Mouse (Mus musculus): ENCODE measurements around the gene Setdb1. TPM values are rescaled to one million over a fixed set of nuclear protein-coding genes. Genes with fewer than 3 reads are reported as not detected.

Setdb1 gene
- polyA plus RNA-seq, 1 experiment = not detected

GRCm38 (mm10) chr3:95323429-95323828 lies 33.6 kb downstream of the Setdb1 start:
- H3K27ac ChIP-seq (ENCODE audit: insufficient read depth, low read depth, low read length) = no peak overlapping the region
- peaks cover 4% of the 10 kb centered on the region; the same call in 1 of the 2 replicates for H3K4me1 ChIP-seq (ENCODE audit: control insufficient read depth, insufficient read depth, low read length)
- H3K4me3 ChIP-seq (ENCODE audit: insufficient read depth, low read depth, low read length) = no peak overlapping the region
- TF ChIP-seq CTCF (IDR thresholded peaks at IDR 0.05; ENCODE audit: insufficient read depth, low read depth, low read length) (no peak), POLR2A (IDR thresholded peaks at IDR 0.05; ENCODE audit: insufficient read depth, low read depth, low read length) (no peak)
- 90% methylated on average over 3 of the region's 3 CpGs for WGBS

GRCm38 (mm10) chr3:95319701-95320625 lies 37.0 kb downstream of the Setdb1 start:
- Histone ChIP-seq H3K27ac (ENCODE audit: insufficient read depth, low read depth, low read length) (no peak overlapping the region), H3K4me3 (ENCODE audit: insufficient read depth, low read depth, low read length) (no peak overlapping the region), H3K4me1 (ENCODE audit: control insufficient read depth, insufficient read depth, low read length) (peaks cover 15% of the 10 kb centered on the region)
- no peak for TF ChIP-seq POLR2A (IDR thresholded peaks at IDR 0.05; ENCODE audit: insufficient read depth, low read depth, low read length)
- no peak for TF ChIP-seq CTCF (IDR thresholded peaks at IDR 0.05; ENCODE audit: insufficient read depth, low read depth, low read length)
- 70% methylated on average over 12 of the region's 12 CpGs for WGBS

- WGBS = 46% methylated on average over 2 of the region's 2 CpGs
- Histone ChIP-seq H3K4me1 (ENCODE audit: control insufficient read depth, insufficient read depth, low read length) (peaks cover 18% of the 10 kb centered on the region), H3K4me3 (ENCODE audit: insufficient read depth, low read depth, low read length) (no peak overlapping the region), H3K27ac (ENCODE audit: insufficient read depth, low read depth, low read length) (no peak overlapping the region)
- TF ChIP-seq CTCF (IDR thresholded peaks at IDR 0.05; ENCODE audit: insufficient read depth, low read depth, low read length) = no peak
- TF ChIP-seq POLR2A (IDR thresholded peaks at IDR 0.05; ENCODE audit: insufficient read depth, low read depth, low read length) = no peak
These were observed 37.9 kb downstream of the Setdb1 start for GRCm38 (mm10) chr3:95319110-95319509.

GRCm38 (mm10) chr3:95318548-95318947 lies 38.5 kb downstream of the Setdb1 start:
- WGBS = 58% methylated on average over 6 of the region's 6 CpGs
- TF ChIP-seq POLR2A (IDR thresholded peaks at IDR 0.05; ENCODE audit: insufficient read depth, low read depth, low read length) (no peak), CTCF (IDR thresholded peaks at IDR 0.05; ENCODE audit: insufficient read depth, low read depth, low read length) (no peak)

GRCm38 (mm10) chr3:95317414-95318080 lies 39.5 kb downstream of the Setdb1 start:
- 22% methylated on average over 12 of the region's 12 CpGs for WGBS
- no peak overlapping the region for H3K27ac ChIP-seq (ENCODE audit: insufficient read depth, low read depth, low read length)
- no peak for TF ChIP-seq CTCF (IDR thresholded peaks at IDR 0.05; ENCODE audit: insufficient read depth, low read depth, low read length)
- no peak for TF ChIP-seq POLR2A (IDR thresholded peaks at IDR 0.05; ENCODE audit: insufficient read depth, low read depth, low read length)
- H3K4me1 ChIP-seq (ENCODE audit: control insufficient read depth, insufficient read depth, low read length) = peaks cover 18% of the 10 kb centered on the region
- H3K4me3 ChIP-seq (ENCODE audit: insufficient read depth, low read depth, low read length) = no peak overlapping the region

More at GRCm38 (mm10) chr3:95318548-95318947, 38.5 kb downstream of the Setdb1 start:
- Histone ChIP-seq H3K27ac (ENCODE audit: insufficient read depth, low read depth, low read length) (no peak overlapping the region), H3K4me1 (ENCODE audit: control insufficient read depth, insufficient read depth, low read length) (peaks cover 18% of the 10 kb centered on the region), H3K4me3 (ENCODE audit: insufficient read depth, low read depth, low read length) (no peak overlapping the region)

GRCm38 (mm10) chr3:95315844-95316550 lies 41.0 kb downstream of the Setdb1 start:
- 16% methylated on average over 9 of the region's 9 CpGs for WGBS
- peak overlapping the region; percentile 10 for H3K27ac ChIP-seq (ENCODE audit: insufficient read depth, low read depth, low read length)

GRCm38 (mm10) chr3:95315094-95315843 lies 41.7 kb downstream of the Setdb1 start:
- peaks cover 18% of the 10 kb centered on the region for H3K4me1 ChIP-seq (ENCODE audit: control insufficient read depth, insufficient read depth, low read length)
- H3K27ac ChIP-seq (ENCODE audit: insufficient read depth, low read depth, low read length) = peak overlapping the region; percentile 32
- 1% methylated on average over 70 of the region's 71 CpGs for WGBS
- H3K4me3 ChIP-seq (ENCODE audit: insufficient read depth, low read depth, low read length) = peak overlapping the region; percentile 84
- no peak; the same call in 1 of the 2 replicates for TF ChIP-seq POLR2A (IDR thresholded peaks at IDR 0.05; ENCODE audit: insufficient read depth, low read depth, low read length)
- peak; percentile 44; the same call in 1 of the 2 replicates for TF ChIP-seq CTCF (IDR thresholded peaks at IDR 0.05; ENCODE audit: insufficient read depth, low read depth, low read length)

More at GRCm38 (mm10) chr3:95315844-95316550, 41.0 kb downstream of the Setdb1 start:
- Histone ChIP-seq H3K4me3 (ENCODE audit: insufficient read depth, low read depth, low read length) (peak overlapping the region; percentile 84), H3K4me1 (ENCODE audit: control insufficient read depth, insufficient read depth, low read length) (peaks cover 18% of the 10 kb centered on the region)
- TF ChIP-seq CTCF (IDR thresholded peaks at IDR 0.05; ENCODE audit: insufficient read depth, low read depth, low read length) (no peak), POLR2A (IDR thresholded peaks at IDR 0.05; ENCODE audit: insufficient read depth, low read depth, low read length) (no peak)

All from olfactory bulb, adult 2 months (tissue).